Mouse (Mus musculus) CD4-positive, CD25-positive, alpha-beta regulatory T cell, adult 2 months (primary cell): ENCODE results near the gene Erp27.

ENCODE experiments used
- DNase-seq: peaks from one replicate; pipeline ENCODE4 v3.0.0-alpha.2; 2012; ENCODE audit warnings: low read depth, low spot score

The Erp27 gene

DNA sequence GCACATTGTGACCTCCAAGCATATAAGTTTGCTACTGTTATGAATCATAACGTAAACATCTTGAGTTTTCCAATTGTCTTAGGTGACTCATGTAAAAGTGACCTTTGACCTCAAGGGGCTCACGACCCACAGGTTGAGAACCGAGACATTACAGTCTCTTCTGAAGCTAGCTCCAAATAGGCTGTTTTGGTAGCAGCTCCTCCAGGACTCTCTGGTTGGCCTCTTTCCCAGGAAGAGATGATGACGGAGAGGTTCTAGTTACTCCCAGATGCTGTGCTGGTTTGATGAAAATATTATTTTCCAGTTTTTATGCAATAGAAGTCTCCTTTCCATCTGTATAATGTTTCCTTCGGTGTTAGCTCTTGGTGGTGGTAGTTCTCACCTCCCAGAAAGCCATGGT, 53.1 kb downstream of the Erp27 start:
- no peak for DNase-seq

DNA sequence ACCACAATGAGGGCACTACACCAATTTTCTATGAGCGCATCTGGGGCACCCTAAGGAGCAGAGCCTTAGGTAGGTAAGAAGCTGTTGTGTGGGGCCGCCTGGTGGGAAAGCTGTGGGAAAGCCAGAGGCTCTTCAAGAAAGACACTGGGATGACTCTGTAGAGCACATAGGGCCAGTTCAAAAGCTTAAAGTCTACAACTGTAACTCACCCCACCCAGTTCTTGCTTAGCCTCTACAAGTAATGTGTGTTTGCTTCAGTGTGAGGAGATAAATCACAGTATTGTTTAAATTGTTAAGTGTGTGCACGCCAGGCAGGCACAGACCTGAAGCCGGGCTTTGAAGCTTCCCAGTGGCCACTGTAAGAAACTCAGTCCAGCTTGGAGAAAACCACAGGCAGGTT, 55.8 kb downstream of the Erp27 start:
- no peak for DNase-seq

DNA sequence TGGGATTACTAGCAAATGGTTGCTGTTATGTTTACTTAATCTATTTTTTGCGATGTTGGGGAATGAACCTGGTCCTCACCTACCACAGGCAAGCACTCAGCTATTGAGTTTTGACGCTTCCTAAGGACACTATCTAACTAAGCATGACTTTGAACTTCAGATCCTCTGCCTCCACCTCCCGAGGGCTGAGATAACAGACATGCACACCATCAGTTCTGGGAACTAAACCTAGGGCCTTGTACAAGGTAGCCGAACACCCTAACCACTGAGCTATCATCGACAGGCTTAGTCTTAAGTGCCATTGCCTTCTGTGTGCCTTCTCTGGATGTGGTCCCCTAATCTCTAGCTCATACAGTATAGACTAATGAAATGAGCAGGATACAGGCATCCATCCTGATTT, 56.6 kb downstream of the Erp27 start:
- DNase-seq: no peak

DNA sequence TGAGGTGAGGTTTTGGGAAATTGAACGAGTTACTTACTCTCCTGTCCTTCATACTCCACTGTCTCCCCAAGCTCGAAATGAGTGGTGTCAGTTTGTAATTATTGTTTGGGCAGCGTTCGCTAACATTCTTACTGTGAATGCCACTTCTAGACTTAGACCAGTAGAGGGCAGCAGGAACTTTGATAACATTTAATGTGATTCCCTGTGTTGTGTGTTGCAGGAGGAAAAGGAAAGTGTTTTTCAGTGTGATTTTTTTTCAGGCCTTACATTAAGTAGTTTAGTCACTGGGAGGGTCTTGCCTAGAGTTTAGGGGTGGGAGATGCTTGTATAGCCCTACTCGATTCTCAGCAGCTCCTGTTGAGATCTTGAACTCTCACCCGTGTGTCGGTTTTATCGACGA, 61.0 kb downstream of the Erp27 start:
- DNase-seq: peak; percentile 70

- DNase-seq: no peak
Measured at GRCm38 (mm10) chr6:136858420-136858819, 63.6 kb downstream of the Erp27 start.

- DNase-seq: no peak
Measured at GRCm38 (mm10) chr6:136857873-136858260, 64.1 kb downstream of the Erp27 start.
